Mouse (Mus musculus) layer of hippocampus, adult 18-20 months (tissue): Measurements from ENCODE around the gene Cdc40. TPM values are rescaled to one million over a fixed set of nuclear protein-coding genes. Genes with fewer than 3 reads are reported as not detected.

ENCODE experiments used
- DNase-seq, 2 experiments: peaks; one replicate each; pipeline ENCODE4 v3.0.0; 2022; ENCODE audit warnings: low spot score in 2 of 2
- long read RNA-seq: library from polyadenylated mRNA; stranded (forward); transcript quantifications from one replicate; pipeline ENCODE4 v2.0.0, GENCODE M21; 2021
- total RNA-seq, 2 experiments: library from RNA; stranded (reverse); gene quantifications; 2 replicates each; pipeline ENCODE4 v1.2.3; 2021

The Cdc40 gene
- 10 to 100 TPM; 50.9 to 58.6 TPM for total RNA-seq
- long read RNA-seq, transcript Cdc40-201 (15 exons, 3,534 nt) = major isoform, 63 of 76 reads
- long read RNA-seq, partial matches to known transcripts = 8 of 76 reads
- long read RNA-seq, other reads (novel, unspliced or antisense) = 5 of 76 reads

DNA sequence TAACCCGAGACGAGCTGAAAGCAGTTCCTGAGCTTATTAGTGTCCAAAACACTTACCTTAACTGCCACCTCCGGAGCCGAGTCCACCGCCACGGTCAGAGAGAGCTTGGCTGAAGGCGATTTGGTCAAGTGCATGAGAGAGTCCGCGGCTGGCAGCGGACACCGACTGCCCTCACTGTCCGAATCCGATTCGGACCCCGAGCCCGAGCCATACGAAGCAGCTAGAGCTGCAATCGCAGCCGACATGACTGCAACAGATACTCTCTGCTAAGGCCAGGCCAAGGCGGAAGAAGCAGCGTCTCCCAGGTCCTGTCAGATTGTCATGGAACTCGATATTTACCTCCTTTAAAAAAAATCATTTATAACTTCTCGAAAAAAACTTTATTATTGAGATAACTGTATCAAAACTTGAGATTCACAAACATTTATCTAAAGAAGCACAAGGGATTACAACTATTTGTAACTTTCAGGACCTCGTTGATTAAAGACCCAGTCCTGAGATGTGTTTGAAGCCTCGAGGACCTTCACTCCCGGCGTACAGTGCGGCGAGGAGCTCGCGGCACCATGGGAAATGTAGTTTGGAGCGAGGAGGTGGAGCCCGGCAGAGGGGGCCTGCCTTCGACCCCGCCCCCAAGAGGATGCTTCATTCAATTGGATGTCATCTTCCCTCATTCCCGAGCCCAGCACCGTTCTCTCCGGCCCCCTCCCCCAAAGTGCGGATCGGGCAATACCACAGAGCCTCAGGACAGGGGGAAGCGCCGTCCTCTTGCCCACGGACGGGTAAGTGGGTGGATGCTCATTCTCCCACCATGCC is at the start of gene Cdc40, which contains the start of gene Wasf1:
Gene Cdc40 (minus strand): TSS at position 481 of the 813 bp plus-strand sequence.
Gene Wasf1 (plus strand): TSS at position 645 of the 813 bp plus-strand sequence.
- peak; percentile 98 to 99 for DNase-seq

DNA sequence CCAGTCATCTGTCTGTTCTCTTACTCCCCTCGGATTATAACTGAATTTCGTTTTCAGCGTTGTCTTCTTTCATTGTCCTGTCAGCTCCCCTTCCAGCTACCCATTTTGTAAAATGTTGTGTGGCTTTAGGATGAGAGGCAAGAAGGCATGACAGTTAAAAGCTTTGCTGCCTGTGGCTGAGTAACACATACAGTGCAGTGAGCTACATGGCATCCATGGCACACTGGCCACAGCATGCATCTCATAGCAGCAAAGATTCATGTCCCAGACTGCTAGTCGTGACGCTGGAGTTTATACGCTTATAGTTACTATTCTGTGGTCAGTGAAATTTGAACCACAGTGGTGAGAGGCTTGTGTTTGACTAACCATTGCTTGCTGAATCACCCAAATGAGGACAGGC is 36.4 kb upstream of the Cdc40 start:
- DNase-seq = no peak

DNA sequence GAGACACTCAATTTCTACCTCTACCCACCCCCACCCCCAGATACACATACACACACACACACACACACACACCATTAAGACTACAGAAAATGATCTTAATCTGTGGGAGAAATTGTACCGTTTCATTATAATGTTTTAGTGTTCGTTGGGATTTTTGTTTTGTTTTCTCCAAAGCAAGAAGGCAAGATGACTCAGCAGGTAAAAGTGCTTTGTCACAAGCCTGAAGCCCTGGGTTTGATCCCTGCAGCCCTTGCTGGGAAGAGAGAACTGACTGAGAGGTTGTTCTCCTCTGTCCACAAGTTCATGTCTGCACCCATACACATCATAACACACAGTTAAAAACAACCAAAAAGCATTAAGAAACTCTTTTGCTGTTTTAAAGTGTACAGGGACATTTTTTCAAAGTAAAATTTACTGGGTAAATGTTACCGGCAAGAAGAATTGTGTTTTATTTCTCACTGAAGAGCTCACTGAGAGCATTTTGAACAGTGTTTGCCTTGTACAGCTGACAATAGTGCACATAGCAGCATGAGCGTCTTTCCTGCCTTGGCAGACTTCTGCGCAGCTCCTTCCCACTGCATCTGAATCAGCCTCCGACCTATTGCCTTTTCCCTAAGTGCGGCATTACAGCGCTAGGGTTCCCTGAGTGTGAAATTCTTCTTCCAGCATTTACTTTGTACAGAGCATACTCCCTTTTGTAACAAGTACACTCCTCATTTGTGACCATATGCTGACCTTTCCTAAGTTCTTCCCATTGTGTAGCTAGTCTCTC is 35.7 kb upstream of the Cdc40 start:
- DNase-seq = peak in 1 of 2 experiments; percentile 65

DNA sequence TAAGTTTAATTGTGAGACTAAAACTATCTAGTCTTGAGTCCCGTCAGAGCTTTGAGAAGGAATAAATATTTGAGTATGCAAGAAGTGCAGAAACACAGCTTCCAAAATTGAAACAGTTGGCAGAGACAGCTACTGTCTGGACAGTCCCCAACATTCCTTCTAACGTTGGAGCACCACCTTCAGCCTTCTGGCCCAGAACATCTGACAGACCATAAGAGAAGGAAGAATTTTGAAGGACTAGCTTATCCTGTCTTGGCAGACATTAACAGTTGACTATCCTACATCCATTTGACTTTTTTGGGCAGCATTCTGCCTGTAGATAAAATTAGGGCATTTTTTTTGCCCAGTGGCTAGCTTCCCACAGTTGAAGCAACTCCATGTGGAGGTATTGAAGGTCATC is 32.1 kb upstream of the Cdc40 start:
- DNase-seq = no peak

DNA sequence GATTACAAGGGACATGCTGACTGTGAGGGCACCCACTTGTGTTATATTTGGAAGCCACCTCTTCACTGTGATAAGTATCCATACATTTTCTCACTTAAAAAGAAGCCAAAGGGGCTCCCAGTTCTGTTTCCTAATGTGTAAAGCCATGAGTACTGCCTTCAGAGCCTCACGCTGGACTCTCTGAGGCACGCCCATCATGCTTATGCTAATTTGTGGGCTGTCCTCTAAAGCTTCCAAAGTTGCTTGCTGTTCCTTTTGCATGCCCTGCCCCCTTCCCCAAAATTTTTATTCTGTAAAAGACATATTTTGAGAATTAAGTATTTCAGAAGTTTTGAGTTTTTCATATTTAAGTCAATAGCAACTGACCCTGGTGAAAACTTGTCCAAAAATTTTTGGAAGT is 27.7 kb upstream of the Cdc40 start:
- DNase-seq = no peak

DNA sequence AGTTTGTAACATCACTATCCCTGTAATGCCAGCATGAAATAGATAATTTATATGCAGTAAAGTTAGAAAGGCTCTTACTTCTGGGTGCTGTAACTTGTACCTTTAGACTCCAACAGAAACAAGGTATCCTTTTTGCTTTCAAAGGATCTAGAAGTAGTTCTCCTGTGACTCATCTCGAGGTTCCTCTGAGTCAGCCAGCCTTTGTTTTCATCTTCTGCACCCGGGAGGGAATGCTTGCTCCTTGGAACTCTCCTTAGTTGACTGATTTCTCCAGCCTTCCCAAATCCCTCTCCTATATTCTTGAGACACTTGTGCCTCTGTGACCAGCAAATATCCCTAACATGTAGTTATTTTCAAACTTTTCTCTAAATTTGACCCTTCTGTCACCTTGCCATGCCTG is 25.5 kb upstream of the Cdc40 start:
- DNase-seq = no peak

DNA sequence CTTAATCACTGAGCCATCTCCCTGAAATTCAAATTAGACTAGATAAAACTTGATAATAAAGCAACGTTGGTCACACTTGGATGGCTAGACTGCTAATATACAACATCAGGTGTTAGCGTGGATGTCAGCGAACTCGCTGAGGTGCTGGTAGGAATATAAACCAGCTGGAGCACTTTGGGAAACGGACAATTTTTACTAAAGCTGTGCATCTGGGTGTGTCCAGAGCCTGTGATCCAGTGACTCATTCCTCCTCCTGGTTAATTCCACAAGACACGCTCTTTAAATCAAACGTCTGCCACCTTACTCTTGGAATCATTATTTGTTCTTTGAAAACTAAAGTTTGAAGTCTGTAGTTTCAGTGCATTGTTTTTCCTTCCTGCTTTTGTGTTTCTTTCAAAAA is 23.7 kb upstream of the Cdc40 start:
- DNase-seq = no peak

DNA sequence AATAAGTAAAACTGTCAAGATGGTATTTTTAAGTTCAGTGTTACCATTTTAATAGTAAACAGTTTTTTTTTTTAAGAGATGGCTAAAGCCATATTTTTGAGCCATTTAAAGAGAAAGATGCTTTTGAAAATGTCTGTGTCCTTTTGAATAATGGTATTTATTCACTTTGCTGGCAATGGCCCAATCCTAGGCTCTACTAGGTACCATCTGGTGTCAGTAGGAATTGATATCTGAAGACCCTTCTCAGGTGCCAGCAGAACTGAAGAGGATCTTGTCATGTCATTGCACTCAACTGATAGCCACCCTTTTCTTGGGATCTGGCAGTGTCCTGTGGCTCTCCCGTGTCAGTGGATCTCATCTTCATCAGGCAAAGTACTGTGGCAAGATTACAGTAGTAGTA is 23.0 kb upstream of the Cdc40 start:
- DNase-seq = no peak

DNA sequence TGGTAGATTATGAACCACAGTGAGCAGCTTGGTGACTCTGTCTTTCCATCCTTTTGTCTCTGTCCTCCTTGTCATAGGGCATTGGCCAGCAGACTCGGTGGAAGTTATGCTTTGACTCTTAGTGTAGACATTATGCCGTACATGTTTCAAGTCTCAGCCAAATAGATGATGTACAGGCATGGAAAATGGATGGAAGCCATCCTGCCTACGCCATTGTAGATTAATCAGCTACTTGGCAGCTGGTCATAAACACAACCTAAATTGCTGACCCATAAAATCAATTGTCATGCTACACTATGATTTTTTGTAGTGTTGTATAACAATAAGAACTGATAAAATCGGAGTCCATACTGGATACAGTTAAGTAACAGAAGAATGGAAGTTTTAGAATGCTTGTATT is 18.7 kb upstream of the Cdc40 start:
- DNase-seq = no peak

DNA sequence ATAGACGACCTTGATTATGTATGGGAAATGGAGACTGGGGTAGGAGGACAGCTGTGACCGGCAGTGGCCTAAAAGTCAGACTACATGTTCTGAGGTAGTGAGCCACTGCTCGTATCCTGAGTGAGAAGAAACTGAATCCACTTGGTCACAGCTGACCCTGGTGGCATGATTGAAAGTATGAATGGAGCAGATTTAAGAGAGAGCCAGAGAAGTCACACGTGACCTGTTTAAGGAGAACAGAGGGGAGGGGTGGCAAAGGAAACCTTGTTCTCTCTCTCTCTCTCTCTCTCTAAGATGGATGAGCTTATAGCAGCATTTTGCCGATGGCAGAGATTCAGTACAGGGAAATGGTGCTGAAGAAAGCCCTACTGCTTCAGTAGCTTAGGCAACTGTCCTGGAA is 13.5 kb upstream of the Cdc40 start:
- DNase-seq = no peak

DNA sequence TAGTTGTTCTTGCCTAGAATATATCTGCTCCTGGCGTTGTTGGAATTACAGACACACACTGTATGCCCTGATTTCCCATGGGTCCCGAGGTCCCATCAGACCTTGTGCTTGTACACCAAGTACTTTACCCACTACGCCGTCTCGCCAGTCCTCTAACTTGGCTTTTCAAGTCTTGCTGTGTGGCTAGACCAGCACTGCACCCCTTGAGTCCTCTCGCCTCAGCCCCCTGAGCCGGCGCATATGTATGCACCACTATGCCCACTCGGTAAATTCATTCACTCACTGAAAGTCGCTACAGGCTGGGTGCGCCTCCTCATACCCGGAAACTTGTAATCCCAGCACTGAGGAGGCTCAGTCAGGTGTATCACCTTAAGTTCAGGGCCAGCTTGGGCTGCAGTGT is 12.7 kb upstream of the Cdc40 start:
- DNase-seq = no peak

DNA sequence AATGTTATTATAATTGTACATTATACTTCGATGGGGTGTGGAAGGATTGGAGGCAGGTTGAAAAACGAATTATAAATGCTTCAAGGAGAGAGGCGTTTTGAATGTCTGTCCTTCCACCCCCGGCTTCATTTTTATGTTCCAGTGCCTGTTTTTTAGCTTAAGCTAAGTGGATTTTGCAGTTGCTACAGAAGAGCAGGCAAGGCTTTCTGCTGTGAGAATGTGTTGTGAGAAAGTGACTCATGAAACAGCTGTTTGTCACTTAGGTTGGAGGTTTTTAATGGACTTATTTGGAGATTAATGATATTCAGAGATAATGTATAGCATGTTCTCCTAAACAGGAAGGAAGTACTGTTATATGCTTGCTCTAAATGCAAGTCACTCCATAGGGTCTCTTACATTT is 6.0 kb upstream of the Cdc40 start:
- no peak for DNase-seq

DNA sequence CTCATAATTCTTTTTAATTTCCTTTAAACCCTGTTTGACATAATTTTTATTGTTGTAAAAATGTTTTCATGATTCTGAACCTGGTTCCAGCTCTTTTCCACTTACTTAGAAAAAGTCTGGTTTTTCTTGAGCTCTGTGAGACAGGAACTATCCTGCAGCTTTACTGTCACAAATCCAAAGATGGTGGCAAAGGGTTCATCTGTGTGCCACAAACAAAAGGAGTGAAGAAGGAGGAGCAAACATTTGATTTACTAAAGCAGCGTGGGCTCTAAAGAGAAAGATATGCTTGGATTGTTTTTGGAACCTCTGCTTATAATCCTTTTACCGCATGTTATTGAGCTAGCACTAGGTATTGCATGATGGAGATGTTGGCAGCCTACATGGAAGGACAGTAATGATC is 4.2 kb upstream of the Cdc40 start:
- DNase-seq = no peak

DNA sequence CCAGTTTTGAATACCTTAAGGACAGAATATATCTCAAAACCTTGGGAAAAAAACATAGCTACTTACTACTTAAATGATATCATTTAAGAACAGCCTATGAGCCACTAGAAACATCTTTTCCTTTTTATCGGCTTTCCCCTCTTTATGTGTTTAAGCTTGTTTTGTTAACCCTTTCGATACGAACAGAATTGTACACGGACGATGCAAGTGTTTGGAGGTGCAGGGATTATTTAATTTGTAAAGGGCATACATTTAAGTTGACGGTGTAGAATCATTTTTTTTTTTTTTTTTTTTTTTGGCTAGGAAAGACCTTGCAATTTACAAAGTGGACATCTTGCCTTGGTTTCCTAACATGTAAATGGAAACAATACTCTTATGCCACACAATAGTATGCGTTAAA is 2.3 kb upstream of the Cdc40 start:
- no peak for DNase-seq

DNA sequence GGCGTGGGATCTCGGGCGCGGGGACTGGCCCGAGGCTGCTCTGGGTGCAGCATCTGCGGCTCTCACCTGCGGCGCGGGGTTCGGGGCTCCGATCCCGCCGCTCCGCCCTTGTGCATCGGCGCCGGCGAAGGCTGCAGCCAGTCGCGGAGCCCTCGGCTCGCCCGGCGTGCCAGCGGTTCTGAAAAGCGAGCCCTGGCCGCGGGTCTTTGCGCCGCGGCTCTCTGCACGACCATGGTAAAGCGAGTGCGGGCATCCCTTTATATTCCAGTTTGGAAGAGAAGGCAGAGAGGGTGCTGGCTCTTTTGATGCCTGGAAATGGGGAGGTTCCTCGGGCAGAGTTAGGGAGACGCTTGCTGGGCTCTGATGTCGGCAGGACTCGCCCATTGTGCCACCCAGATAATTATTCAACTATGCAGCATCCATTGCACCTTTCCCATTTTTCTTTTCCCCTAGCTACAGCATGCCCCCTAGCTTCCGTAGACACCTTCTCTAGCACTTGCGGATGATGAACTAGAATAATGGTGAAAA is 1.2 kb upstream of the Cdc40 start:
- peak in 1 of 2 experiments; percentile 59 for DNase-seq

DNA sequence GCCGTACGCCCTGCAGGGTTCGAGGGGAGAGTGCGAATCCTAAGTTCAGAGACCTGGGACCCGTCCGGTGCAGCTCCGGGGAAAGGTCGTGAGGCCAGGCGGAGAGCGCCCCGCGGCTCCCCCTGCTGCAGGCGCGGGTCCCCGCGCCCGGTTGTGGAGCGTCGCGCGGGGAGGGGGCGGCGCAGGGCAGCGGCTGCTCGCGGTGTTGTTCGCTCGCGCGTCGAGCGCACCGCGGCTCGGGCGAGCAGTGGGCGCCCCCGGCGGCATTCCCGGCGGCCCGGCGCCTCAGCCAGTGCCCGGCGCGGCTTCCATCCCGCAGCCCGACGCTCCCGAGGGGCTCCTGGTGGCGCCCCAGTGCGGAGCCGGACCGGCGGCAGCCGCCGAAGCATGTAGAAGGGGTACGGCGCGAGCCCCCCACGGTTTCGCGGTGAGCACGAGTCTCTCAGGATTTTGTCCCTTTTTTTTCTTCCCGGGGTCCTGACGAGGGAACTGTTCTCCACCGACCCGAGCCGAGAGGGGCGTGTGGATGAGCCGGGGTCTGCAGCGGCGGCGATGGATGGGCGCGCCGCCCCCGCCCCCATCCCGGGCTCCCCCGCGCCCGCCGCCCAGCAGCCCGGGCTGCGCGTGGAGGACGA is 650 bp upstream of the Cdc40 start:
- no peak for DNase-seq

DNA sequence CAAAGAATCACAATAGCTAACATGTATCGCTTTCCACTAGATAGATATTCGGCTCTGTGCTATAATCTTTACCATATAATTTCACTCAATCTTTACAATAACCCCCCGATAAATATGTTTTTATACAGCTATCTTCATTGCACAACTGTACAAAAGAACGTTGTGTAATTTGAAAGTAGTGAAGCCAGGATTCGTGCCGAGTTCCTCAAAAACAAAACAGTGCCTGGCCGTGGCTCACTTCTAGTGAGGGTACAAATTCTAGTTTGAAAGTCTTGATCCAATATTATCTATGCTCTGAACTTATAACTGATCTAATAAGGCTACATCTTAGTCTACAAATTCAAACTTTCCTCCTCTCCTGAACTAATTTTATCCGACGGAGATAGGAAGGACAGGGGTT is 778 bp downstream of the Cdc40 start:
- DNase-seq = no peak

DNA sequence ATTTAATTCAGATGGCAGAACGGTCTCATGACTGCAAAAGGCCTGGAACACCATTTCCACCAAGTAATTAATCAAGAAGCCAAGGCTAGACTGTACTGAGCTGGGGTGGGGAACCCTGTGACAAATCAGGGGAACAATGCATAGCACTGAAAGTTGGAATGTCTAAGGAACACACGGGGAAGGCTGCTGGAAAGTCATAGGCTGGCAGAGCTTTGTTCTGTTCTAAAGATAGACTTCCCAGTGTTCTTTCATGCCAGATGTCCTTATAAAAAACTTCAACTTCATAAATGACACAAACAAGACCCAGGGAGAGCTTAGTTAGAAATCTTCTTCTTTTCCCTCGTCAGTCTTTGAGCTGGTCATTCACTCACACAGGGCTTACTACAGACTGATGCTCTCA is 1.9 kb downstream of the Cdc40 start:
- DNase-seq = no peak

DNA sequence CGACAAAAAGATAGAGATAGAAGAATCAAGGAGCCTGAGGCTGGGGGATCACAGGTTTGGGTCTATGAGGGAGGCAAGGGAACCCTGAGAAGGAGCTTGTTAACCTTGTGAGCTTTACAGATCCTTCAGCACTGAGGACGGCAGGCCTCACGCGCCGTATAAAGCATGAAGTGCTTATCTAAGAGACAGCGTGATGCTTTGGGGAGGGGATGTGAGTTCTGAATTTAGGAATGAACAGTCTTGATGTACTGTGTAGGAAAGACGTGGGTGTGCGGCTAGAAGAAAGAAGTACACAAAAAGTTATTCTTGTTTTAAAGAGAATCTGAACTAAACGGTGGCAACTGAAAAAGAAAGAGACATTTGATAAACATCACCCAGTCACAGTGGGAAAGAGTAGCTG is 3.1 kb downstream of the Cdc40 start:
- DNase-seq = no peak

DNA sequence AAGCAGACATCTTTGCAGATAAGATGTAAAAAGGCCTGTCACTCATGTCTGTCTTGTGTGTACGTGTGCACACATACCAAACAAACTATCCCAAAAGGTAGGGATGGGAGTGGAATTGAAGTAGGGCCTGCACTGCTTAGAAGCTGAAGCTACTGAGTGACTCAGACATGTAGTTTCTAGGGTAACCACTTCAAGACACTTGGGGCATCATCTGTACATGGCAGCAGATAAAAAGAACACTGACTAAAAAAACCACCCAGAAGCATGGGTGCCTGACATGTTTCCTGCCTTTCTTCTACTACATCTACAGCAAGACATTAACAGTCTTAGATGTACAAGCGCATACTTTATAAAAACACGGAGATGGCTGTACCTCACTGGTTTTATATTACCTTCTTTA is 4.9 kb downstream of the Cdc40 start:
- no peak for DNase-seq

DNA sequence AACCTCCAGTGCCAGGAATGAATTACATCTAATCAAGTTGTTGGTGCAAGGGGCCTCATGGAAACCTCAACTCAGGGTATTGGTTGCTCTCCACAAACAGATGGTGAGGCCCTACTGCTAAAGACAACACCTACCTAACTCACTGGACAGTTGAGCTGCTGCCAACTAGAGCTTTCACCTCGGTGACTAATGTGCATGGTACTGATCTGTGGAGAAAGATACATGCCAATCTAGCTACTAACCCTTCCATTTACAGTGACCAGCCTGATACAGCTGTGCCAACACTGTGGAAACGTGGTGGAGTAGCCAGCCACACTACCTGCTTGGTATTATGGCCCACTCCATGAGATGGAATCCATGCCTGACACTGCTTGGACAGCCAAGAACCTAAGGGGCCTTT is 11.1 kb downstream of the Cdc40 start:
- DNase-seq = no peak

DNA sequence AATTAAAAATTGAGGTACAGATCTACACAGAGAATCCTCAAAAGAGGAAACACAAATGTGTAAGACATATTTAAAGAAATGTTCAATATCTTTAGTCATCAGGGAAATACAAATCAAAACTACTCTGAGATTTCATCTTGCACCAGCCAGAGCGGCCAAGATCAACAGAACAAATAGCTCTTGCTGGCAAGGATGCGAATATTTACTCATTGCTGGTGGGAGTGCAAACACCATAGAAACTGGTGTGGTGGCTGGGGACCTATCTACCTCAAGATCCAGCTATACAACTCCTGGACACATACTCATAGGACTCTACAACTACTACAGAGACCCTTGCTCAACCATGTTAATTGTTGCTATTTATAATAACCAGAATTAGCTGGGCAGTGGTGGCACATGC is 11.8 kb downstream of the Cdc40 start:
- no peak for DNase-seq
